Mouse (Mus musculus) neural tube, postnatal 0 days (tissue): ENCODE measurements around the gene Dld. TPM values are rescaled to one million over a fixed set of nuclear protein-coding genes. Genes with fewer than 3 reads are reported as not detected.

Experiments used
- polyA plus RNA-seq: library from polyadenylated mRNA; unstranded; fragments of >200 nt; fragmentation: Nextera tagmentation; extraction: Ambion mirVana; gene quantifications from 2 replicates; pipeline ENCODE4 v1.2.1, GENCODE M21; 2015

Gene Dld
- 117 and 134 TPM in 2 replicates for polyA plus RNA-seq

GRCm38 (mm10) chr12:31350944-31351928 is at the start of gene Dld:
Dld (minus strand) TSS chr12:31351453.

GRCm38 (mm10) chr12:31390571-31390970 is 39.3 kb upstream of the Dld start, which contains the start of gene Slc26a3:
Slc26a3 (plus strand) TSS chr12:31390871.

Other genes with a start within 250 kb of the Dld start
- gene Gm6993, start 110.7 kb downstream of the Dld start, polyA plus RNA-seq: not detected in 2 replicates
- gene Lamb1, start 86.2 kb downstream of the Dld start, polyA plus RNA-seq: 16.2 and 17.8 TPM in 2 replicates
- 0.61 and 0.79 TPM in 2 replicates for gene Slc26a3, start 39.4 kb upstream of the Dld start, polyA plus RNA-seq
- gene Cbll1, start 148.2 kb upstream of the Dld start, polyA plus RNA-seq: 13.9 and 14.5 TPM in 2 replicates
- 0.22 and 0.33 TPM in 2 replicates for gene Slc26a4, start 208.5 kb upstream of the Dld start, polyA plus RNA-seq